In the genomic region with DNA sequence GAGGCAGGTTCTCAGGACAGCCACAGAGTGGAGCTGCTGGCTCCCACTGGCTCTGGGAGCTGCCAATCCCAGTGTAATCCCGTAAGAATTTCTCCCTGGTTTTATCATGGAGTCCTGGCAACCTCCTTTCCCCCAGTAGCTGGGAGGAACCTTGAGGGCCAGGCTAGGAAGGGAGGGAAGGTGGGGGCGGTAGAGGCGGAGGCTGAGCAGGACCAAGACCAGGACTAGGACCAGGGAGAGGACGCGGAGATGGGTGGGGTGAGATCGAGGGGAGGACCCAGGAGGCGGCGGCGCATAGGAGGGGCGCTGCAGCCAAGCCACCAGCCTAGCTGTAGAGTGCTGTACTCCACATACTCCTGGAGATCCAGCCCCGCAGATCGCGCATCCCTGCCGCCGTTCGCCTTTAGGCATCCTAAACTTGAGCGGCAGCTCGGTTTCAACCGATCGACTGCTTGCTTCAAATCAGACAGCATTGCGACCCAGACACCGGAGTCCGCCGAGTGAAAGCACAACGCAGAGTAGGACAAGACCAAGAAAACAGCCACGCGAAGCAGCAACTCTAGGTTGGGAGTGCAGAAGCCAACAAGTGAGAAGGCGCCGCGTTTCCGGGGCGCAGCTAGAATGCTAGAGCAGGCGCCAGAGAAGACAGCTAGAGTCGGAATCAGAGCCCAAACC, we compare ENCODE assay signal across 8 mouse cellular contexts.
DNase-seq lines count a peak whose midpoint lies in the region; ATAC-seq lines count a peak whose summit lies in the region.
"Not testable (repeated sequence)": the region's sequence is repeated elsewhere in the genome, so short reads cannot be mapped to it uniquely, and the experiment has no call there.

No protein-coding gene starts in this region.

- H3K4me2 ChIP-seq in hindbrain, embryonic 14.5 days (replicated peaks) = peak overlapping the region; percentile 84
- peak overlapping the region; percentile 80 for H3K4me2 ChIP-seq in neural tube, embryonic 15.5 days

- DNase-seq in adrenal gland, adult 2 months = peak; percentile 89
- peak; percentile 56 for DNase-seq in embryo, embryonic 11.5 days (ENCODE audit: low read depth, low spot score)
- peak; percentile 67 for DNase-seq in gastrocnemius, postnatal 10 days
- peak; percentile 58 for DNase-seq in hindbrain, embryonic 14.5 days (ENCODE audit: low spot score)
- peak; percentile 76 to 82 for DNase-seq in layer of hippocampus, postnatal 10 days (ENCODE audit: low spot score in 2 of 2)
- DNase-seq in lung, adult 18-20 months = peak; percentile 76 to 81
- peak; percentile 53 for DNase-seq in urinary bladder, adult 2 months (ENCODE audit: low spot score)

- H3K9me3 ChIP-seq in hindbrain, embryonic 14.5 days (ENCODE audit: control insufficient read depth, low read length); neural tube, embryonic 15.5 days (replicated peaks): not testable (repeated sequence)

- H3K4me3 ChIP-seq in hindbrain, embryonic 14.5 days (replicated peaks; ENCODE audit: low read length) = peak overlapping the region; percentile 51
- peak overlapping the region; percentile 61 for H3K4me3 ChIP-seq in neural tube, embryonic 15.5 days (replicated peaks)

- H3K27me3 ChIP-seq in hindbrain, embryonic 14.5 days (ENCODE audit: control insufficient read depth, insufficient read depth, low read length); neural tube, embryonic 15.5 days (replicated peaks): not testable (repeated sequence)

- WGBS in hindbrain, embryonic 14.5 days = under 1% methylated on average over 31 of the region's 34 CpGs
- WGBS in neural tube, embryonic 15.5 days = 2% methylated on average over 31 of the region's 34 CpGs

- H3K4me1 ChIP-seq in hindbrain, embryonic 14.5 days (replicated peaks; ENCODE audit: control insufficient read depth, insufficient read depth, low read length); neural tube, embryonic 15.5 days: not testable (repeated sequence)

- not testable (repeated sequence) for H3K36me3 ChIP-seq in hindbrain, embryonic 14.5 days (replicated peaks; ENCODE audit: control insufficient read depth, insufficient read depth); neural tube, embryonic 15.5 days

- H3K9ac ChIP-seq in hindbrain, embryonic 14.5 days = peak overlapping the region; percentile 63
- peak overlapping the region; percentile 55 for H3K9ac ChIP-seq in neural tube, embryonic 15.5 days (replicated peaks)

- H3K27ac ChIP-seq in hindbrain, embryonic 14.5 days = peak overlapping the region; percentile 64
- H3K27ac ChIP-seq in neural tube, embryonic 15.5 days (replicated peaks) = peak overlapping the region; percentile 77

- peak; percentile 97 for ATAC-seq in hindbrain, embryonic 14.5 days (ENCODE audit: low FRiP score)
- ATAC-seq in neural tube, embryonic 15.5 days (ENCODE audit: low FRiP score) = peak; percentile 96

Comparison
In these comparisons a context has a peak if more than half of its experiments do, and no peak if none do; other contexts are left out.
1. Peak in every context shown above with its lines: DNase-seq, ATAC-seq, H3K4me3 ChIP-seq and H3K27ac ChIP-seq.